Mouse (Mus musculus): ENCODE results near the gene Oprd1. TPM values are rescaled to one million over a fixed set of nuclear protein-coding genes. Genes with fewer than 3 reads are reported as not detected.

The Oprd1 gene
- polyA plus RNA-seq, 1 experiment from 2014 or later: 0.06 TPM

DNA sequence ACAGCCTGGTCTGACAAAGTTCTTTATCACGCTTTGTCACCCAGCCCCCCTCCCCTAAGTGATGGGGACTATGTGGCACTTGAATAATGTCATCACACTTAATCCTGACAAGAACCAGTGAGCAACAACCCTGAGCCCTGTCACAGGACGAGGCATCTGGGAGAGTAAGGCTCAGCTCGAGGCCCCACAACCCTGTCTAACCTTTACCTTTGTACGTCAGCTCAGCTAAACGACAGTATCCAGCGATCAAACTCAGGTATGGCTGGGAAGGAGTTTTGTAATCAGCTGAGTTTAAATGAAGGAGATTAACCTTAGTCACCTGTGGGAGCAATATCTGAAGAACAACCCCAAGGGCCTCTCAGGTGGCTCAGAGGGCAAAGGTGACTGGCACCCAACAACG lies 12.0 kb downstream of the Oprd1 start:
- Histone ChIP-seq H3K4me3 (replicated peaks) (no peak overlapping the region), H3K27ac (no peak overlapping the region), H3K4me1 (peaks cover 20% of the 10 kb centered on the region), H3K27me3 (no peaks in the 10 kb centered on the region), H3K9ac (no peak overlapping the region), H3K9me3 (no peaks in the 10 kb centered on the region), H3K36me3 (replicated peaks) (no peaks in the 10 kb centered on the region; the same call in 1 of the 2 replicates), H3K4me2 (no peak overlapping the region)
- WGBS: 88% methylated on average over 7 of the region's 7 CpGs
- ATAC-seq (ENCODE audit: low FRiP score): no peak

DNA sequence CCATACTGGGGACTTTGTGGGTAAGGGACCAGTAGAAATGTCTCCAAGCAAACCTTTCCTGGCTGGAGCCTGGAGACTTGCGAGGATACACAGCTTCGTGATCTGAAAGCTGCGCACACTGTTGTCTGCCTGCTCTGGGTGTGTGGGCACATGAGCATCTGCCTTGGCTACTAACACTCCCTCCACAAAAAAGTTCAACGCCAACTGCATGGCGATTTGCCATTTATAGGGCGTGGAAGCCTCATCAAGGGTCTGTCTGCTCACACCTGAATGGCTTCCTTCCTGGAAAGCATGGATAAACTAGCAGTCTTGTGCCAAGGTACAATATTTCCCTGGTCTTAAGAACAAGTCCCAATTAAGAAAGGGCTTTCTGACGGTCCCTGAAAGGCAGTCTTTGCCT lies 12.5 kb downstream of the Oprd1 start:
- H3K36me3 ChIP-seq (replicated peaks): no peaks in the 10 kb centered on the region; the same call in 1 of the 2 replicates
- no peak overlapping the region for H3K27ac ChIP-seq
- no peak overlapping the region for H3K4me2 ChIP-seq
- 82% methylated on average over 7 of the region's 7 CpGs for WGBS
- ATAC-seq (ENCODE audit: low FRiP score): no peak
- H3K9me3 ChIP-seq: no peaks in the 10 kb centered on the region
- peaks cover 20% of the 10 kb centered on the region for H3K4me1 ChIP-seq
- H3K27me3 ChIP-seq: no peaks in the 10 kb centered on the region
- no peak overlapping the region for H3K9ac ChIP-seq
- H3K4me3 ChIP-seq (replicated peaks): no peak overlapping the region

DNA sequence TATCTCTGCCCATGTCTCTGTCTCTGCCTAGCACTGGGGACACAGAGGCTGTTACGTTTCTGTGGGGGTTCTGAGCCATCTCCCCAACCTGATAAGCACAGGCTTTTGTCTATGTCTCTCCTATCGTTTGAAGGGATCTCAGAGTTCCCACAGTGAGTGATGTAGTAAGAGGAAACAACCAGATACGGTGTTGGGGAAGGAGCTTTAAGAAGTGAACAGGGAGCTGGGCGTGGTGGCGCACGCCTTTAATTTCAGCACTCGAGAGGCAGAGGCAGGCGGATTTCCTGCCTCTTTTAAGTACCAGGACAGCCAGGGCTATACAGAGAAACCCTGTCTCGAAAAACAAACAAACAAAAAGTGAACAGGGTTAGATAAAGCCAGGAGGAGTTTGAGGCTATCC lies 13.2 kb downstream of the Oprd1 start:
- no peaks in the 10 kb centered on the region for H3K9me3 ChIP-seq
- H3K4me1 ChIP-seq: peaks cover 20% of the 10 kb centered on the region
- no peaks in the 10 kb centered on the region for H3K27me3 ChIP-seq
- ATAC-seq (ENCODE audit: low FRiP score): no peak
- H3K27ac ChIP-seq: 0 out of 2 replicates have a peak overlapping the region, but pooled peaks have one; percentile 26
- no peak overlapping the region for H3K9ac ChIP-seq
- no peak overlapping the region for H3K4me3 ChIP-seq (replicated peaks)
- 89% methylated on average over 9 of the region's 9 CpGs for WGBS
- no peak overlapping the region for H3K4me2 ChIP-seq
- no peaks in the 10 kb centered on the region; the same call in 1 of the 2 replicates for H3K36me3 ChIP-seq (replicated peaks)

DNA sequence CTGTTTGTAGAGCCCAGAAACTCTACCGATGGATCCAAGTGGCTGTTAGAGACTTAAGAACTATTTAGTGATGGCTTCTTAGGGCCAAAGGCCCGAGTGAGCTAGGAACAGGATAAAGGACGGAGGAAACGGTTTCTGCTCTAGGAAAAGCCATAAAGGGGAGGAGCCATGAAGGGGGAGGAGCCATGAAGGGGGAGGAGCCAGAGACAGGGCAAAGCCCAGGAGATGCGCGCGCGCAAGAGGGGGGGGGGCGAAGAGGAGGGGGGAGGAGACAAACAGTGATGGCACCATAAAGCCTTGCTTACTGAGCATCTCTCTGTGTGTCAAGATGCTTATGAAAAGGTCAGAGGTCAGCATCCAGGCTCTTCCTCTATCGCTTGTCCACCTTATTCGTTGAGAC lies 13.6 kb downstream of the Oprd1 start:
- Histone ChIP-seq H3K9me3 (no peaks in the 10 kb centered on the region), H3K27me3 (no peaks in the 10 kb centered on the region), H3K9ac (no peak overlapping the region), H3K27ac (peak overlapping the region; percentile 92; the same call in 1 of the 2 replicates), H3K36me3 (replicated peaks) (no peaks in the 10 kb centered on the region; the same call in 1 of the 2 replicates), H3K4me3 (replicated peaks) (no peak overlapping the region), H3K4me2 (no peak overlapping the region), H3K4me1 (peaks cover 20% of the 10 kb centered on the region)
- WGBS: 80% methylated on average over 11 of the region's 11 CpGs
- ATAC-seq (ENCODE audit: low FRiP score): no peak

DNA sequence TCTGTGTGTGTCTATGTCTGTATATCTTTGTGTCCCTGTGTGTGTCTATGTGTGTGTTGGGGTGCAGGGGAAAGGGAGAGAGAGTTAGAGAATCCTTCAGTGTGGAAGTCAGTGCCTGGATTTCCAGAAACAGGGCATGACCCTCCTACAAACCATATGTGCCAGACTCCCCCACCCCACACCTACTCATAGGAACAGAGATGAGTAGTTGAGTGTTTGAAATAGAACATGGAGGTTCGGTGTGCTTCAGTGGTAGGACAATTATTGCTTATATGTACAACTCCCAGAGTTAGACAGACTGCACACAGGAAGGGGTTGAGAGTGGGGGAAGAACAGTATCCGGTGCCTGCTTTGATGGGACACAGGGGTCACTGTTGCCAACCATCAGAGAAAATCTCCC lies 14.2 kb downstream of the Oprd1 start:
- H3K9me3 ChIP-seq: no peaks in the 10 kb centered on the region
- peaks cover 20% of the 10 kb centered on the region for H3K4me1 ChIP-seq
- H3K27ac ChIP-seq: peak overlapping the region; percentile 92
- WGBS: 91% methylated on average over 2 of the region's 2 CpGs
- ATAC-seq (ENCODE audit: low FRiP score): no peak
- H3K9ac ChIP-seq: 0 out of 2 replicates have a peak overlapping the region, but pooled peaks have one; percentile 29
- no peaks in the 10 kb centered on the region for H3K27me3 ChIP-seq
- no peaks in the 10 kb centered on the region; the same call in 1 of the 2 replicates for H3K36me3 ChIP-seq (replicated peaks)
- H3K4me2 ChIP-seq: no peak overlapping the region
- no peak overlapping the region for H3K4me3 ChIP-seq (replicated peaks)

DNA sequence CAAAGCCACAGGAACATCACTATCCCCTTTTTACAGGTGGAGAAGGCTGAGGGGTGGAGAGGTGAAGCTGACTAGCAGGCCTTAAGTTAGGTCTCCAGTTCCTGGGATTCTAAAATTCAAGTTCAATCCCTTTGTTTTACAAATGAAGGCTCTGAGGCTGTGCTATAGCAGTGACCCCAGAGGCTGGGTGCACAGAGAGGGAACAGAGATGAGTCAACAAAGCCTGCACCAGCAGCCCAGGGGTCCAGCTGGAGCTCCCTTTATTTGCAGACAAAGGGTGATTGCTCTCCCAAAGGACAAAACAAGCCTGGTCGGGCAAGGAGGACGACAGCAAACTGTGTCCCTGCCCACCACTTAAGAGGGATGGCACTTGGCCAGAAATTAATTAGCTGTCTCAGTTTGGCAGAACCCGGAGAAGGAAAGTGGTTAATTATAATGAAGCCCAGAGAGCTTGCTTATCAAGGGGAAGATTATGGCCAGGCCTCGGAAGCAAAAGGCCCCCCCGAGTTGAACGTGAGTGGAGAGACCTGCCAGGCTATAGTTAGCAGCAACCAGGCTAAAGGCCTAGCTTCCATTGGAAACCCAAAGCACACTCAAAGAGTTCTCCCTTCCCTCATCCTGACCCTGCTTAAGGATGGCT lies 15.2 kb downstream of the Oprd1 start:
- Histone ChIP-seq H3K4me2 (0 out of 2 replicates have a peak overlapping the region, but pooled peaks have one; percentile 9), H3K9ac (0 out of 2 replicates have a peak overlapping the region, but pooled peaks have one; percentile 29), H3K36me3 (replicated peaks) (no peaks in the 10 kb centered on the region; the same call in 1 of the 2 replicates), H3K4me1 (peaks cover 20% of the 10 kb centered on the region), H3K9me3 (no peaks in the 10 kb centered on the region), H3K27ac (peak overlapping the region; percentile 92), H3K4me3 (replicated peaks) (no peak overlapping the region), H3K27me3 (no peaks in the 10 kb centered on the region)
- peak; percentile 87 for ATAC-seq (ENCODE audit: low FRiP score)
- WGBS: 7% methylated on average over 6 of the region's 6 CpGs

DNA sequence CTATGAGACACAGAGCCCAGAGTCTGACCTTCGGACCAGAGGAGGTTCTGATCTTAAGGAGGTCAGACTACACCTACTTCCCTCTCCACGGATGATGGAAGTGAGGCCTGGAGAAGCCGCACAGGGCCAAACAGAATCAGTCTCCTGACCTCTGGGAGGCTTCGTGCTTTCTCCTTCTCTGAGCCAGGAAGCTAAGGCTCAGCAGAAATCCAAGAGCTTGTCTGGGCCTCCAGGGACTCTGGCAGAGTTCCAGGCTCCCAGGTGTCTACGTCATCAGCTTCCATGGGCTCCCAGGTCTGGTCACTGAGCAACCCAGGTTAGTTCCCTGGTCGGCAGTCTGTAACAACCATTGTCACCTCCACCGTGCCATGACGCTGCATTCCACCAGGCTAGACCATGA lies 17.2 kb downstream of the Oprd1 start:
- H3K27ac ChIP-seq: no peak overlapping the region
- 92% methylated on average over 8 of the region's 8 CpGs for WGBS

DNA sequence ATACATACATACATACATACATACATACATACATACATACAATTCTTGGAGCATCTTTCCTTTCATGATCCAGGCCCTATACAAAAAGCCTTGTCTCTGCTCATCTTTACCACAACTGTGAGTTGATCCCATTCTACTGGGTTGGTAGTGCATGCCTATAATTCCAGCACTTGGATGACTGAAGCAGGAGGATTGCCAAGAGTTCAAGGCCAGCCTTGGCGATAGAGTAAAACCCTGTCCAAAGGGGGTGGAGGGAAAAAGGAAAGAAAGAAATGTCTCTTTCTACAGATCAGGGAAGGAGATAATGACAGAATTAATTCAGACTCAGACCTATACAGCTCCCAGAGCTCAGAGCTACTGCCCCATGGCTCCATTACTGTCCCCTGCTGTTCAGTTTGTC lies 21.1 kb downstream of the Oprd1 start:
- Histone ChIP-seq H3K4me2 (no peak overlapping the region), H3K4me1 (no peaks in the 10 kb centered on the region), H3K9ac (no peak overlapping the region), H3K4me3 (replicated peaks) (no peak overlapping the region), H3K9me3 (no peaks in the 10 kb centered on the region), H3K27me3 (peaks cover 9% of the 10 kb centered on the region; the same call in 1 of the 2 replicates), H3K36me3 (replicated peaks) (no peaks in the 10 kb centered on the region), H3K27ac (no peak overlapping the region)
- WGBS: 93% methylated on average over 1 of the region's 1 CpGs
- no peak for ATAC-seq (ENCODE audit: low FRiP score)

More for the DNA sequence above, 17.2 kb downstream of the Oprd1 start:
- Histone ChIP-seq H3K9ac (no peak overlapping the region), H3K4me1 (peaks cover 20% of the 10 kb centered on the region), H3K9me3 (no peaks in the 10 kb centered on the region), H3K4me2 (no peak overlapping the region), H3K4me3 (replicated peaks) (no peak overlapping the region), H3K36me3 (replicated peaks) (no peaks in the 10 kb centered on the region; the same call in 1 of the 2 replicates), H3K27me3 (no peaks in the 10 kb centered on the region)
- no peak for ATAC-seq (ENCODE audit: low FRiP score)

DNA sequence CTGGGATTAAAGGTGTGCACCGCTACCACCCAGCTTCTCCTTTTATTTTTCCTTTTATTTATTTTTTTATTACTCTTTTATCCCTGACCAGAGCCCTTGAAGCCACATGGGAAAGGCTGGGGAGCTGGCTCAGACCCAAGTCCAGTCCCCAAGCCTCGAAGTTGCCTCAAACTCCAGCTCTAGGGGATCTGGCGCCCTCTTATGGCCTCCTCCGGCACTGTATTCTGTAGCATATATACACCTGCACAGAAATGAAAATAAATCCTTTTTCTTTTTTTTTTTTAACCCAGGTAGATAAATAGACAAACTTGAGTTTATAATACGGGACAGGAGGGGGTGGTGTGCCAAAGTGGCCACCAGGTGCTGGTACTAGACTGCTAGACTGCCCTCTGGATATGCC lies 22.6 kb downstream of the Oprd1 start:
- Histone ChIP-seq H3K4me3 (replicated peaks) (no peak overlapping the region), H3K9ac (no peak overlapping the region), H3K9me3 (no peaks in the 10 kb centered on the region), H3K27ac (no peak overlapping the region), H3K36me3 (replicated peaks) (no peaks in the 10 kb centered on the region), H3K4me2 (no peak overlapping the region), H3K4me1 (no peaks in the 10 kb centered on the region), H3K27me3 (peaks cover 16% of the 10 kb centered on the region; the same call in 1 of the 2 replicates)
- WGBS: 82% methylated on average over 5 of the region's 5 CpGs
- ATAC-seq (ENCODE audit: low FRiP score): no peak

DNA sequence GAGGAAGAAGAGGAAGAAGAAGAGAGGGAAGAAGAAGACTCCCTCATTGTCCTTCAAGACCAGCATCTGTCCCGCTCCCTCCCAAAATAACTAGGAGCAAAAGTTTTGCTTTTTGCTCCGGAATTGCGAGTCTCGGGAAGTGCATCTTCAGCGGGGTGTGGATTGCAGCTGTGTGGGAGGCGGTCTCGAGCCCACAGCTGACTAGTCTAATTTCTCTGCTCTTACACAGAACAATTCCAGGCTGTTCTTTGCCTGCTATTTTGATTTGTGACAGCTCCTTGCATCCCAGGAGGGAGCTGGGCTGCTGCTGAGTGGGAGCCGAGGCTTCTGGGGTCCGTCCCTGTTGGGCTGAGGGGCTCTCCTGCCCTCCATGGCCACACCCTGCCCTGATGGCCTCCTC lies 24.7 kb downstream of the Oprd1 start:
- no peak overlapping the region for H3K4me3 ChIP-seq (replicated peaks)
- no peaks in the 10 kb centered on the region for H3K9me3 ChIP-seq
- H3K36me3 ChIP-seq (replicated peaks): no peaks in the 10 kb centered on the region
- 68% methylated on average over 9 of the region's 9 CpGs for WGBS
- H3K4me2 ChIP-seq: no peak overlapping the region
- H3K27me3 ChIP-seq: peaks cover 22% of the 10 kb centered on the region
- H3K4me1 ChIP-seq: no peaks in the 10 kb centered on the region
- no peak for ATAC-seq (ENCODE audit: low FRiP score)
- no peak overlapping the region for H3K27ac ChIP-seq
- H3K9ac ChIP-seq: no peak overlapping the region

DNA sequence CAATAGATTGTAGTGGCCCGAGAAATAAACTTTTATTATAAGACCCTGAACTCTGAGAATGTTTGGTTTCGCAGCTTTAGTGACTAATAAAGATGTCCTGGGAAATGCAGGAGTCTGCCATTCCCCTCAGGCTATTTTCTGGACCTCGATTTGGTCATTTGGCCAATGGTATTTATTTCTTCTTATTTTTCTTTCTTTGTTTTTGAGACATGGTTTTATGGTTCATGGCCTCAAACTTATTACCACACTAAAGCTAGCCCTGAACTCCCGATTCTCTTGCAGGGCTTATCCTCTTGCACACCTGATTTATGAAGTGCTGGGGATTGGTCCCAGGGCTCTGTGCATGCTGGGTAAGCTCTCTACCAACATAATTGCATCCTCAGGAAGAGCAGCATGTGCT lies 28.0 kb downstream of the Oprd1 start:
- Histone ChIP-seq H3K27me3 (peaks cover 39% of the 10 kb centered on the region), H3K4me1 (peaks cover 15% of the 10 kb centered on the region), H3K36me3 (replicated peaks) (no peaks in the 10 kb centered on the region)

DNA sequence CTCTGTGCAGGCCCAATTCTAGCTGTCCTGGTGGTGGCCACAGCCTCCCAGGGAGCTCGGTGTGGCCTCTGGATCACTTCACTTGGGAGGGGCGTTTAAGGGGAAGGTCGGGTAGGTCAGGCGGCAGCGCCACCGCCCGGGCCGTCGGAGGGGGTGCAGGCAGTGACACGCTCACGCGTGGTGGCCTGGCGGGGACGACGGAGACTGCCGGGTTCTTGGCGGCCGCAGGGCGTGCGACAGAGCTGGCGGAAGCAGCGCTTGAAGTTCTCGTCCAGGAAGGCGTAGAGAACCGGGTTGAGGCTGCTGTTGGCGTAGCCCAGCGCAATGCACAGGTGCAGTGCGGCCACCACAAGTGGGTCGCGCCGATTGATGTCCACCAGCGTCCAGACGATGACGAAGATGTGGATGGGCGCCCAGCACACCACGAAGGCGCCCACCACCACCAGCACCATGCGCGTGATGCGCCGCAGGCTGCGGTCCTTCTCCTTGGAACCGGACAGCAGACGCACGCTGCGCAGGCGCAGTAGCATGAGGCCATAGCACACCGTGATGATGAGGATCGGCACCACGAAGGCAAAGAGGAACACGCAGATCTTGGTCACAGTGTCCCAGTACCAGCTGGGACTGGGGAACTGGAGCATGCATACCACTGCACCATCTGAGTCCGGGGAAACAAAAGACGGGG lies 30.7 kb downstream of the Oprd1 start:
- 41% methylated on average over 53 of the region's 53 CpGs for WGBS
- Histone ChIP-seq H3K36me3 (replicated peaks) (no peaks in the 10 kb centered on the region), H3K9me3 (no peaks in the 10 kb centered on the region), H3K4me2 (peak overlapping the region; percentile 47), H3K27ac (no peak overlapping the region), H3K27me3 (peaks cover 40% of the 10 kb centered on the region), H3K4me1 (peaks cover 24% of the 10 kb centered on the region), H3K9ac (peak overlapping the region; percentile 18; the same call in 1 of the 2 replicates), H3K4me3 (replicated peaks) (peak overlapping the region; percentile 31)
- no peak for ATAC-seq (ENCODE audit: low FRiP score)

More for the DNA sequence above, 28.0 kb downstream of the Oprd1 start:
- ATAC-seq (ENCODE audit: low FRiP score): no peak
- no peak overlapping the region for H3K9ac ChIP-seq
- H3K9me3 ChIP-seq: no peaks in the 10 kb centered on the region
- 85% methylated on average over 4 of the region's 4 CpGs for WGBS
- H3K4me3 ChIP-seq (replicated peaks): no peak overlapping the region
- H3K4me2 ChIP-seq: no peak overlapping the region
- H3K27ac ChIP-seq: no peak overlapping the region
